Mouse (Mus musculus) C2C12 (cell line): Measurements from ENCODE around the gene Kcnma1. TPM values are rescaled to one million over a fixed set of nuclear protein-coding genes. Genes with fewer than 3 reads are reported as not detected.
A peak's percentile ranks its signal among the peaks of the same experiment; 100 is the strongest.

Source experiments
- H3K27me3 ChIP-seq: one replicate; pipeline ENCODE4 v1.6.1; 2011; ENCODE audit not compliant: control insufficient read depth, insufficient read depth, insufficient read length
- H3K36me3 ChIP-seq: one replicate; pipeline ENCODE4 v1.6.1; 2011; ENCODE audit not compliant: control insufficient read depth, insufficient read depth
- H3K4me3 ChIP-seq: one replicate; pipeline ENCODE4 v1.5.1; 2011; ENCODE audit warnings: mild to moderate bottlenecking, control low read depth; ENCODE audit not compliant: poor library complexity, insufficient read depth, severe bottlenecking
- H3K79me2 ChIP-seq: one replicate; pipeline ENCODE4 v1.6.1; 2011; ENCODE audit not compliant: control insufficient read depth, insufficient read depth
- H3K79me3 ChIP-seq: one replicate; pipeline ENCODE4 v1.6.1; 2011; ENCODE audit warnings: low read depth, control low read depth
- H3ac ChIP-seq: one replicate; pipeline ENCODE3; 2011; ENCODE audit warnings: low read depth; ENCODE audit not compliant: control insufficient read depth, insufficient read length
- CEBPB ChIP-seq: IDR thresholded peaks from one replicate; pipeline ENCODE4 v1.6.1; 2011; ENCODE audit warnings: low read depth, mild to moderate bottlenecking, control low read depth, moderate library complexity
- CTCF ChIP-seq: IDR thresholded peaks from one replicate; pipeline ENCODE4 v1.5.1; 2011; ENCODE audit not compliant: control insufficient read depth, insufficient read depth, insufficient read length
- FOSL1 ChIP-seq: IDR thresholded peaks from one replicate; pipeline ENCODE4 v1.8.0; 2011; ENCODE audit warnings: mild to moderate bottlenecking, low read length; ENCODE audit not compliant: poor library complexity, insufficient read depth, severe bottlenecking
- MAX ChIP-seq: IDR thresholded peaks from one replicate; pipeline ENCODE4 v1.6.1; 2011; ENCODE audit warnings: mild to moderate bottlenecking, control low read depth
- MYOD1 ChIP-seq: IDR thresholded peaks from one replicate; pipeline ENCODE4 v1.6.1; 2011; ENCODE audit warnings: low read depth; ENCODE audit not compliant: control insufficient read depth, insufficient read length
- MYOG ChIP-seq: IDR thresholded peaks from one replicate; pipeline ENCODE4 v1.6.1; 2011; ENCODE audit not compliant: control insufficient read depth, insufficient read length; ENCODE audit errors: extremely low read depth
- USF1 ChIP-seq: IDR thresholded peaks from one replicate; pipeline ENCODE4 v1.6.1; 2011; ENCODE audit warnings: low read depth, mild to moderate bottlenecking, control low read depth, moderate library complexity
- polyA plus RNA-seq: library from polyadenylated mRNA; unstranded; fragments of >200 nt; fragmentation: generic; extraction: Trizol; gene quantifications from one replicate; pipeline ENCODE4 v1.2.1, GENCODE M21; 2012; ENCODE audit warnings: missing spikeins

The Kcnma1 gene
- polyA plus RNA-seq, 1 experiment, result not detected

- H3K79me2 ChIP-seq, result no peaks in the 10 kb centered on the region
- no peaks in the 10 kb centered on the region for H3K79me3 ChIP-seq
- no peaks in the 10 kb centered on the region for H3K36me3 ChIP-seq
- TF ChIP-seq FOSL1 (no peak), MYOG (no peak), CTCF (no peak), MYOD1 (no peak), CEBPB (no peak), MAX (no peak), USF1 (no peak)
- H3ac ChIP-seq, result no peak overlapping the region
- no peak overlapping the region for H3K4me3 ChIP-seq
- no peaks in the 10 kb centered on the region for H3K27me3 ChIP-seq
Observed at GRCm38 (mm10) chr14:23502236-23502790, 512.0 kb downstream of the Kcnma1 start.

DNA sequence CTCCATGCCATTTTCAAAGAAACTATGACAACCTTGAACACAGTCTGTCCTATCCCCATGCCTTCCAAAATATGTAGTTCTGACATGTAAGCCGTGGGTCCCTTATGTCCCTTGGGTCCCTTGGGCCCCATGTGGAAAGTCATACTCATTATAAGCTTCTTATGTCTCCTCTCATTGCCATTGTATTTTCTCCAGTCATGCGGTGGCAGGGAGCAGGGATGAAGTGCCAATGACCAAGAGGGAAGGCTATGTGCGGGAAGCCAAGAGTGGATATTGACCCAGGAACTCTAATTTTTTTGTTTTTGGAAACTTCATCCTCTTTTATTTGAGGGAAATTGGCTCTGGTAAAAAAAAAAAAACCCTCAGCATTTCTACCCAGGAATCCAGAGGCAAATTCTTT is 517.5 kb downstream of the Kcnma1 start:
- no peaks in the 10 kb centered on the region for H3K36me3 ChIP-seq
- no peak overlapping the region for H3K4me3 ChIP-seq
- no peaks in the 10 kb centered on the region for H3K27me3 ChIP-seq
- H3ac ChIP-seq, result no peak overlapping the region
- TF ChIP-seq FOSL1 (no peak), USF1 (no peak), MAX (no peak), CTCF (no peak), MYOD1 (no peak), CEBPB (no peak), MYOG (no peak)
- no peaks in the 10 kb centered on the region for H3K79me3 ChIP-seq
- H3K79me2 ChIP-seq, result no peaks in the 10 kb centered on the region

GRCm38 (mm10) chr14:23496236-23496740 is 518.0 kb downstream of the Kcnma1 start:
- Histone ChIP-seq H3K79me3 (no peaks in the 10 kb centered on the region), H3K4me3 (no peak overlapping the region), H3K79me2 (no peaks in the 10 kb centered on the region), H3K27me3 (no peaks in the 10 kb centered on the region), H3K36me3 (no peaks in the 10 kb centered on the region), H3ac (no peak overlapping the region)
- no peak for TF ChIP-seq USF1
- no peak for TF ChIP-seq FOSL1
- no peak for TF ChIP-seq CTCF
- TF ChIP-seq MYOG, result no peak
- no peak for TF ChIP-seq MYOD1
- TF ChIP-seq MAX, result no peak
- TF ChIP-seq CEBPB, result no peak

DNA sequence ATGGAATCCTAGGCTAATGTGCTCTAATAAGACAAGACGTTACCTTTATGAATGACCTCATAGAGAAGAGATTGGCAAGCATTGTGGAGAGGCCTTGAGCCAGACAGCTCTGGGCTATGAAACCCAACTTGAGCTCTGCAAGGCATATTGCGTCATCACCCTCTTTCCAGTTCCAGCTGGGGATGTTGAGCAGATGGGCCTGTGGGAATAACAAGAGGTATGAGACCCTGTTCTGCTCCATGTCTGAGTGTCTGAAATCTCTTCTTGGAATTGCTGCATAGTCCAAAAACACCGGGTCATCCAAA is 519.8 kb downstream of the Kcnma1 start:
- H3K4me3 ChIP-seq, result no peak overlapping the region
- peak; percentile 40 for TF ChIP-seq CEBPB
- TF ChIP-seq MYOD1, result no peak
- no peaks in the 10 kb centered on the region for H3K27me3 ChIP-seq
- no peak overlapping the region for H3ac ChIP-seq
- no peaks in the 10 kb centered on the region for H3K36me3 ChIP-seq
- H3K79me2 ChIP-seq, result no peaks in the 10 kb centered on the region
- H3K79me3 ChIP-seq, result no peaks in the 10 kb centered on the region

DNA sequence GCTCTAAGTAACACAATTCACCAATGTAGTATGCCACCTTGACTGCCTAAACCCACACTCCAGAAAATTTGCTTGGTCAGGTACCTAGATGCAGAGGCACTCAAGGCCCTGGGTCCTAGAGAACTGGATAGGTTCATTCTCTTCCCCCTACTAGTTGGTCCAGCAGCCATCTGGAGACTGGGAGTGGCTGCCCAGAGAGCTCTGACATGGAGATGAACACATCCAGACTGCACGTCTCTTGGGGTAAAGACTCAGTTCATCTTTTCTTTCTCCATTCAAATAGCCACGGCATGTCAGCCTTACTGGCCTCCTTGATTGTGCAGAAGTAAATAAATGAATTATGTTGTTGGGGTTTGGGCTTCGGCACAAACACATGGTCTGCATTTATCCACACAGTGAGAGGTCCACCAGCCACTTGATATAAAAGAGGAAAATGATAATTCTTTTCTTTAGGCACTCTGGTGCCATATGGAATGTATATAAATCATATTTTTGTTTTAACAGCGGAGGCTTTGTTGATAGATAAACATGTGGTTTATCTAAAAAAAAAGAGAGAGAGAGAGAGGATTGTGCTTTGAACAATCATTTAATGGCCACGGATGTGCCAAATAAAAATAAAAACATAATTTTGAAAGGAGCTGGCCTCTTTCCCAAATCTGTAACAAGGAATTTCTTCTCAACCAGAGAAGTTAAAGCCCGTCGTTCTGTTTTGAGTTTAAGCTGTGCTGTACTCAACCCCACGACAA is 520.4 kb downstream of the Kcnma1 start:
- Histone ChIP-seq H3ac (no peak overlapping the region), H3K36me3 (no peaks in the 10 kb centered on the region), H3K79me2 (no peaks in the 10 kb centered on the region), H3K27me3 (no peaks in the 10 kb centered on the region), H3K4me3 (no peak overlapping the region), H3K79me3 (no peaks in the 10 kb centered on the region)
- no peak for TF ChIP-seq MYOD1
- no peak for TF ChIP-seq USF1
- TF ChIP-seq MAX, result no peak
- no peak for TF ChIP-seq MYOG
- TF ChIP-seq CTCF, result no peak
- no peak for TF ChIP-seq FOSL1
- TF ChIP-seq CEBPB, result no peak

- Histone ChIP-seq H3K4me3 (no peak overlapping the region), H3K36me3 (no peaks in the 10 kb centered on the region)
- TF ChIP-seq CTCF (no peak), MYOD1 (no peak), MYOG (no peak), MAX (no peak), USF1 (no peak), FOSL1 (no peak), CEBPB (no peak)
Observed at GRCm38 (mm10) chr14:23492581-23493360, 521.5 kb downstream of the Kcnma1 start.

More at GRCm38 (mm10) chr14:23492581-23493360, 521.5 kb downstream of the Kcnma1 start:
- H3ac ChIP-seq, result no peak overlapping the region
- H3K79me2 ChIP-seq, result no peaks in the 10 kb centered on the region
- no peaks in the 10 kb centered on the region for H3K79me3 ChIP-seq
- no peaks in the 10 kb centered on the region for H3K27me3 ChIP-seq
